Mouse (Mus musculus): Measurements from ENCODE around the gene Sec22a. TPM values are rescaled to one million over a fixed set of nuclear protein-coding genes. Genes with fewer than 3 reads are reported as not detected.

The Sec22a gene
- polyA plus RNA-seq, 1 experiment from 2014 or later: 32.3 TPM

- Histone ChIP-seq H3K4me3 (no peak overlapping the region), H3K27me3 (replicated peaks; ENCODE audit: low read depth, poor library complexity, severe bottlenecking) (no peaks in the 10 kb centered on the region), H3K27ac (replicated peaks) (no peak overlapping the region), H3K9me3 (no peaks in the 10 kb centered on the region), H3K4me1 (peaks cover 11% of the 10 kb centered on the region), H3K36me3 (replicated peaks) (peaks cover 8% of the 10 kb centered on the region; the same call in 1 of the 2 replicates)
- DNase-seq (ENCODE audit: low spot score): no peak
- WGBS: 88% methylated on average over 2 of the region's 2 CpGs
Measured at GRCm38 (mm10) chr16:35362221-35362620, 1.5 kb downstream of the Sec22a start.

GRCm38 (mm10) chr16:35360593-35360992 is 3.1 kb downstream of the Sec22a start:
- Histone ChIP-seq H3K27ac (replicated peaks) (no peak overlapping the region), H3K4me3 (no peak overlapping the region), H3K36me3 (replicated peaks) (peaks cover 8% of the 10 kb centered on the region; the same call in 1 of the 2 replicates), H3K4me1 (peaks cover 11% of the 10 kb centered on the region), H3K9me3 (no peaks in the 10 kb centered on the region), H3K27me3 (replicated peaks; ENCODE audit: low read depth, poor library complexity, severe bottlenecking) (no peaks in the 10 kb centered on the region)
- 26% methylated on average over 6 of the region's 6 CpGs for WGBS
- peak; percentile 74 for DNase-seq (ENCODE audit: low spot score)

- H3K36me3 ChIP-seq (replicated peaks): peaks cover 8% of the 10 kb centered on the region; the same call in 1 of the 2 replicates
- H3K27me3 ChIP-seq (replicated peaks; ENCODE audit: low read depth, poor library complexity, severe bottlenecking): no peaks in the 10 kb centered on the region
- no peaks in the 10 kb centered on the region for H3K9me3 ChIP-seq
- no peak overlapping the region for H3K27ac ChIP-seq (replicated peaks)
- 86% methylated on average over 1 of the region's 1 CpGs for WGBS
- no peaks in the 10 kb centered on the region for H3K4me1 ChIP-seq
- DNase-seq (ENCODE audit: low spot score): no peak
- H3K4me3 ChIP-seq: no peak overlapping the region
Measured at GRCm38 (mm10) chr16:35357449-35357848, 6.3 kb downstream of the Sec22a start.

GRCm38 (mm10) chr16:35330451-35330850 is 33.3 kb downstream of the Sec22a start:
- no peak for DNase-seq (ENCODE audit: low spot score)
- Histone ChIP-seq H3K9me3 (no peaks in the 10 kb centered on the region), H3K27me3 (replicated peaks; ENCODE audit: low read depth, poor library complexity, severe bottlenecking) (no peaks in the 10 kb centered on the region), H3K4me3 (no peak overlapping the region), H3K4me1 (no peaks in the 10 kb centered on the region), H3K27ac (replicated peaks) (no peak overlapping the region), H3K36me3 (replicated peaks) (peaks cover 8% of the 10 kb centered on the region)
- WGBS: 65% methylated on average over 1 of the region's 1 CpGs

GRCm38 (mm10) chr16:35319773-35320172 is 43.9 kb downstream of the Sec22a start:
- DNase-seq (ENCODE audit: low spot score): no peak
- H3K4me3 ChIP-seq: no peak overlapping the region
- 83% methylated on average over 2 of the region's 2 CpGs for WGBS

GRCm38 (mm10) chr16:35319335-35319734 is 44.4 kb downstream of the Sec22a start:
- no peak for DNase-seq (ENCODE audit: low spot score)
- Histone ChIP-seq H3K36me3 (replicated peaks) (no peaks in the 10 kb centered on the region), H3K27ac (replicated peaks) (no peak overlapping the region), H3K4me3 (no peak overlapping the region), H3K27me3 (replicated peaks; ENCODE audit: low read depth, poor library complexity, severe bottlenecking) (no peaks in the 10 kb centered on the region), H3K4me1 (no peaks in the 10 kb centered on the region), H3K9me3 (no peaks in the 10 kb centered on the region)
- 70% methylated on average over 4 of the region's 4 CpGs for WGBS

More at GRCm38 (mm10) chr16:35319773-35320172, 43.9 kb downstream of the Sec22a start:
- Histone ChIP-seq H3K36me3 (replicated peaks) (no peaks in the 10 kb centered on the region), H3K27me3 (replicated peaks; ENCODE audit: low read depth, poor library complexity, severe bottlenecking) (no peaks in the 10 kb centered on the region), H3K9me3 (no peaks in the 10 kb centered on the region), H3K27ac (replicated peaks) (no peak overlapping the region), H3K4me1 (no peaks in the 10 kb centered on the region)

GRCm38 (mm10) chr16:35318397-35318796 is 45.3 kb downstream of the Sec22a start:
- Histone ChIP-seq H3K9me3 (no peaks in the 10 kb centered on the region), H3K27ac (replicated peaks) (no peak overlapping the region), H3K36me3 (replicated peaks) (peaks cover 6% of the 10 kb centered on the region), H3K4me3 (no peak overlapping the region), H3K27me3 (replicated peaks; ENCODE audit: low read depth, poor library complexity, severe bottlenecking) (no peaks in the 10 kb centered on the region), H3K4me1 (no peaks in the 10 kb centered on the region)
- DNase-seq (ENCODE audit: low spot score): no peak
- 86% methylated on average over 6 of the region's 6 CpGs for WGBS

- H3K36me3 ChIP-seq (replicated peaks): peaks cover 11% of the 10 kb centered on the region
- 86% methylated on average over 5 of the region's 5 CpGs for WGBS
- no peaks in the 10 kb centered on the region for H3K4me1 ChIP-seq
- no peak overlapping the region for H3K4me3 ChIP-seq
- no peak overlapping the region for H3K27ac ChIP-seq (replicated peaks)
- H3K27me3 ChIP-seq (replicated peaks; ENCODE audit: low read depth, poor library complexity, severe bottlenecking): no peaks in the 10 kb centered on the region
- no peak for DNase-seq (ENCODE audit: low spot score)
- no peaks in the 10 kb centered on the region for H3K9me3 ChIP-seq
Measured at GRCm38 (mm10) chr16:35317460-35317859, 46.3 kb downstream of the Sec22a start.

GRCm38 (mm10) chr16:35316856-35317264 is 46.9 kb downstream of the Sec22a start:
- H3K9me3 ChIP-seq: no peaks in the 10 kb centered on the region
- peaks cover under 1% of the 10 kb centered on the region; the same call in 1 of the 2 replicates for H3K4me1 ChIP-seq
- H3K27me3 ChIP-seq (replicated peaks; ENCODE audit: low read depth, poor library complexity, severe bottlenecking): no peaks in the 10 kb centered on the region
- H3K27ac ChIP-seq (replicated peaks): no peak overlapping the region
- no peak for DNase-seq (ENCODE audit: low spot score)
- H3K4me3 ChIP-seq: no peak overlapping the region
- H3K36me3 ChIP-seq (replicated peaks): peaks cover 11% of the 10 kb centered on the region

- Histone ChIP-seq H3K4me1 (peaks cover 13% of the 10 kb centered on the region), H3K36me3 (replicated peaks) (peaks cover 11% of the 10 kb centered on the region), H3K4me3 (no peak overlapping the region), H3K27ac (replicated peaks) (no peak overlapping the region), H3K9me3 (no peaks in the 10 kb centered on the region), H3K27me3 (replicated peaks; ENCODE audit: low read depth, poor library complexity, severe bottlenecking) (no peaks in the 10 kb centered on the region)
- 74% methylated on average over 3 of the region's 3 CpGs for WGBS
- no peak for DNase-seq (ENCODE audit: low spot score)
Measured at GRCm38 (mm10) chr16:35315496-35315895, 48.2 kb downstream of the Sec22a start.

GRCm38 (mm10) chr16:35311586-35311985 is 52.1 kb downstream of the Sec22a start:
- Histone ChIP-seq H3K4me3 (no peak overlapping the region), H3K27ac (replicated peaks) (no peak overlapping the region), H3K4me1 (peaks cover 14% of the 10 kb centered on the region), H3K27me3 (replicated peaks; ENCODE audit: low read depth, poor library complexity, severe bottlenecking) (no peaks in the 10 kb centered on the region), H3K9me3 (no peaks in the 10 kb centered on the region), H3K36me3 (replicated peaks) (peaks cover 11% of the 10 kb centered on the region)
- 52% methylated on average over 8 of the region's 8 CpGs for WGBS
- no peak for DNase-seq (ENCODE audit: low spot score)

- WGBS: 51% methylated on average over 2 of the region's 2 CpGs
- Histone ChIP-seq H3K4me1 (peaks cover 14% of the 10 kb centered on the region), H3K36me3 (replicated peaks) (peaks cover 11% of the 10 kb centered on the region), H3K4me3 (no peak overlapping the region), H3K27me3 (replicated peaks; ENCODE audit: low read depth, poor library complexity, severe bottlenecking) (no peaks in the 10 kb centered on the region), H3K27ac (replicated peaks) (no peak overlapping the region), H3K9me3 (no peaks in the 10 kb centered on the region)
- DNase-seq (ENCODE audit: low spot score): peak; percentile 8
Measured at GRCm38 (mm10) chr16:35310551-35311110, 53.1 kb downstream of the Sec22a start.

- H3K36me3 ChIP-seq (replicated peaks): peaks cover 11% of the 10 kb centered on the region
- no peaks in the 10 kb centered on the region for H3K9me3 ChIP-seq
- peak; percentile 4 for DNase-seq (ENCODE audit: low spot score)
- 87% methylated on average over 4 of the region's 4 CpGs for WGBS
- no peak overlapping the region for H3K4me3 ChIP-seq
- H3K4me1 ChIP-seq: peaks cover 14% of the 10 kb centered on the region
- H3K27ac ChIP-seq (replicated peaks): no peak overlapping the region
- H3K27me3 ChIP-seq (replicated peaks; ENCODE audit: low read depth, poor library complexity, severe bottlenecking): no peaks in the 10 kb centered on the region
Measured at GRCm38 (mm10) chr16:35309634-35310033, 54.1 kb downstream of the Sec22a start.
